Mouse (Mus musculus): ENCODE data around the gene 2410137M14Rik. TPM values are rescaled to one million over a fixed set of nuclear protein-coding genes. Genes with fewer than 3 reads are reported as not detected.

The 2410137M14Rik gene
- polyA plus RNA-seq, 1 experiment = 4.7 TPM

- H3K9me3 ChIP-seq (replicated peaks; ENCODE audit: control insufficient read depth, insufficient read depth, low read length, poor library complexity, severe bottlenecking) = no peaks in the 10 kb centered on the region
- TF ChIP-seq CTCF (IDR thresholded peaks at IDR 0.05; ENCODE audit: low read depth, low read length) (no peak), EP300 (IDR thresholded peaks at IDR 0.05; ENCODE audit: insufficient read depth, low read depth, low read length) (no peak), POLR2A (IDR thresholded peaks at IDR 0.05; ENCODE audit: insufficient read depth, low read length) (no peak)
Measured at GRCm38 (mm10) chr17:36958884-36959283, 22.2 kb downstream of the 2410137M14Rik start.

DNA sequence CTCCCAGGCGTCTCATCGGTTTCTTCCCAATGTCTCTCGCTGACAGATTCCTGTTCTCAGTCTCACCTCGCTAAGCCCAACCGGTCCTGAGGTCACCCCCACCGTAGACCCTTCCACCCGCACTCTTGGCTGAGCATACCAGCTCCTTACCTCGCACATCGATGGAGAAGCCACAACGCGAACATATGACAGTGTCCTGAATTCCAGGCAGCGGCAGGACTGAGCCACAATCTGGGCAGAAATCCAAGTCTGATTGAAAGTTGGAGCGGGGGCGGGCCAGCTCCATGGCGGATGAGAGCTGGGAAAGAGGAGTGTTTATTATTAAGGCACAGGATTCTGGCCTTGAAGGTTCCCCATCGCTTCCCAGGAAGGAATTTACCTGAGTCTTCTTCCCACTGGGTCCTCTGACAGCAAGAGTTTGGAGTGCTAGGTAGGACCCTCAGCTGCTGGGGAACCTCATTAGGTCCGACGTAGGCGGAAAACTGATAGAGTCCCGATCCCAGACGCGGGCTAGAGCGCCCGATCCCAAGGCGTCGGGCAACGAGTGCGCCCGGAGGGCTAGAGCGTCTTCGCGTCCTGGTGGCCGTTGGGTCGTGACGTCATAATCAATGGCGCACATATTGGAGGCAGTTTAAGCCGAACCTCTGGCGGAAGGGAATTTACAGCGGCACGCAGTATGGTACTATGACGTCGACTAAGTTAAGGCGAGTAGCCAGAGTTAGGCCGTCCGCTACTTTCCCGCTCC lies 22.9 kb downstream of the 2410137M14Rik start, which contains the start of the genes Znrd1 and Znrd1as:
TSS of gene Znrd1 (minus strand) at position 561 of the 745 bp plus-strand sequence.
TSS of gene Znrd1as (plus strand) at position 594 of the 745 bp plus-strand sequence.
- no peaks in the 10 kb centered on the region for H3K4me1 ChIP-seq (ENCODE audit: control insufficient read depth, insufficient read depth, low read length)
- H3K4me3 ChIP-seq (ENCODE audit: low read depth, low read length) = peak within 1 kb of the TSS; percentile 99
- peaks cover 8% of the 10 kb centered on the region; the same call in 1 of the 2 replicates for H3K36me3 ChIP-seq (ENCODE audit: control insufficient read depth, insufficient read depth, low read length, poor library complexity, severe bottlenecking)
- H3K27ac ChIP-seq (ENCODE audit: insufficient read depth, low read length) = peak within 1 kb of the TSS; percentile 62
- peak within 1 kb of the TSS; percentile 67 for H3K9ac ChIP-seq (ENCODE audit: low read depth, poor library complexity, severe bottlenecking)
- TF ChIP-seq CTCF (IDR thresholded peaks at IDR 0.05; ENCODE audit: low read depth, low read length) = no peak
- TF ChIP-seq POLR2A (IDR thresholded peaks at IDR 0.05; ENCODE audit: insufficient read depth, low read length) = peak; percentile 15
- peak; percentile 91 for TF ChIP-seq EP300 (IDR thresholded peaks at IDR 0.05; ENCODE audit: insufficient read depth, low read depth, low read length)
- no peaks in the 10 kb centered on the region for H3K27me3 ChIP-seq (ENCODE audit: control insufficient read depth, insufficient read depth, low read length, poor library complexity, severe bottlenecking)
- no peaks in the 10 kb centered on the region for H3K9me3 ChIP-seq (replicated peaks; ENCODE audit: control insufficient read depth, insufficient read depth, low read length, poor library complexity, severe bottlenecking)

More at GRCm38 (mm10) chr17:36958884-36959283, 22.2 kb downstream of the 2410137M14Rik start:
- Histone ChIP-seq H3K4me1 (ENCODE audit: control insufficient read depth, insufficient read depth, low read length) (no peaks in the 10 kb centered on the region), H3K9ac (ENCODE audit: low read depth, poor library complexity, severe bottlenecking) (peak overlapping the region; percentile 67), H3K4me3 (ENCODE audit: low read depth, low read length) (peak overlapping the region; percentile 99), H3K27ac (ENCODE audit: insufficient read depth, low read length) (peak overlapping the region; percentile 62; the same call in 1 of the 2 replicates), H3K36me3 (ENCODE audit: control insufficient read depth, insufficient read depth, low read length, poor library complexity, severe bottlenecking) (peaks cover 8% of the 10 kb centered on the region), H3K27me3 (ENCODE audit: control insufficient read depth, insufficient read depth, low read length, poor library complexity, severe bottlenecking) (no peaks in the 10 kb centered on the region)

DNA sequence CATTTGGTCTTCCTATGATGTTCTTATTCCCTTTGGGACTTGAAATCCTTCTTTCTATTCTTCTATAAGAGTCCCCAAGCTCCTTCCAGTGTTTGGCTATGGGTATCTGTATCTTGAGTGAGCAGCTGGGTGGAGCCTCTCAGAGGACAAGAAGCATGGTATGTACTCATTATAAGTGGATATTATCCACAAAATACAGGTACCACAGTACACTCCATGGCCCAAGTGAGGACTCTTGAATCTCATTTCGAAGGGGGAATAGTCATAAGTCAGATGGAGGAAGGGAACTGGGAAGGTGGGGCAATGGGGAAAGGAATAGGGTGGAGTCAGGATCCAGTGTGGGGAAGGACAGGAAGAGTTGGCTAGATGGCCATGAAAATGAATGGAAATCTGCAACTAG lies 28.0 kb downstream of the 2410137M14Rik start:
- no peaks in the 10 kb centered on the region for H3K27me3 ChIP-seq (ENCODE audit: control insufficient read depth, insufficient read depth, low read length, poor library complexity, severe bottlenecking)
- H3K9me3 ChIP-seq (replicated peaks; ENCODE audit: control insufficient read depth, insufficient read depth, low read length, poor library complexity, severe bottlenecking) = no peaks in the 10 kb centered on the region
- H3K36me3 ChIP-seq (ENCODE audit: control insufficient read depth, insufficient read depth, low read length, poor library complexity, severe bottlenecking) = peaks cover 20% of the 10 kb centered on the region
- H3K27ac ChIP-seq (ENCODE audit: insufficient read depth, low read length) = no peak overlapping the region
- TF ChIP-seq CTCF (IDR thresholded peaks at IDR 0.05; ENCODE audit: low read depth, low read length) = no peak
- TF ChIP-seq POLR2A (IDR thresholded peaks at IDR 0.05; ENCODE audit: insufficient read depth, low read length) = no peak
- TF ChIP-seq EP300 (IDR thresholded peaks at IDR 0.05; ENCODE audit: insufficient read depth, low read depth, low read length) = no peak
- no peak overlapping the region for H3K4me3 ChIP-seq (ENCODE audit: low read depth, low read length)
- no peaks in the 10 kb centered on the region for H3K4me1 ChIP-seq (ENCODE audit: control insufficient read depth, insufficient read depth, low read length)
- no peak overlapping the region for H3K9ac ChIP-seq (ENCODE audit: low read depth, poor library complexity, severe bottlenecking)

DNA sequence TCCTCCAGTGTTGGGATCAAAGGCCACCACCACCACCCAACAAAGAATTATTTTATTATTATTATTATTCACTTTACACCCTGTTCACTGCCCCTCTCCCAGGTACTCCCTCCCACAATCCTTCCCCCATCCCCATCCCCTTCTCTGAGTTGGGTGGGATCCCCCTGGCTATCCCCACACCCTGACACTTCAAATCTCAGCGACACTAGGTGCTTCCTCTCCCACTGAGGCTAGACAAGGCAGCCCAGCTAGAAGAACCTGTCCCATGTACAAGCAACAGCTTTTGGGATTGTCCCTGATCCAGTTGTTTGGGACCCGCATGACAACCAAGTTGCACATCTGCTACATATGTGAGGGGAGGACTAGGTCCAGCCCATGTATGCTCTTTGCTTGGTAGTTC lies 28.4 kb downstream of the 2410137M14Rik start:
- Histone ChIP-seq H3K9me3 (replicated peaks; ENCODE audit: control insufficient read depth, insufficient read depth, low read length, poor library complexity, severe bottlenecking) (no peaks in the 10 kb centered on the region), H3K27ac (ENCODE audit: insufficient read depth, low read length) (no peak overlapping the region), H3K36me3 (ENCODE audit: control insufficient read depth, insufficient read depth, low read length, poor library complexity, severe bottlenecking) (peaks cover 20% of the 10 kb centered on the region), H3K9ac (ENCODE audit: low read depth, poor library complexity, severe bottlenecking) (0 out of 2 replicates have a peak overlapping the region, but pooled peaks have one; percentile 21), H3K4me3 (ENCODE audit: low read depth, low read length) (no peak overlapping the region), H3K27me3 (ENCODE audit: control insufficient read depth, insufficient read depth, low read length, poor library complexity, severe bottlenecking) (no peaks in the 10 kb centered on the region), H3K4me1 (ENCODE audit: control insufficient read depth, insufficient read depth, low read length) (no peaks in the 10 kb centered on the region)
- TF ChIP-seq CTCF (IDR thresholded peaks at IDR 0.05; ENCODE audit: low read depth, low read length) (no peak), POLR2A (IDR thresholded peaks at IDR 0.05; ENCODE audit: insufficient read depth, low read length) (no peak), EP300 (IDR thresholded peaks at IDR 0.05; ENCODE audit: insufficient read depth, low read depth, low read length) (no peak)

DNA sequence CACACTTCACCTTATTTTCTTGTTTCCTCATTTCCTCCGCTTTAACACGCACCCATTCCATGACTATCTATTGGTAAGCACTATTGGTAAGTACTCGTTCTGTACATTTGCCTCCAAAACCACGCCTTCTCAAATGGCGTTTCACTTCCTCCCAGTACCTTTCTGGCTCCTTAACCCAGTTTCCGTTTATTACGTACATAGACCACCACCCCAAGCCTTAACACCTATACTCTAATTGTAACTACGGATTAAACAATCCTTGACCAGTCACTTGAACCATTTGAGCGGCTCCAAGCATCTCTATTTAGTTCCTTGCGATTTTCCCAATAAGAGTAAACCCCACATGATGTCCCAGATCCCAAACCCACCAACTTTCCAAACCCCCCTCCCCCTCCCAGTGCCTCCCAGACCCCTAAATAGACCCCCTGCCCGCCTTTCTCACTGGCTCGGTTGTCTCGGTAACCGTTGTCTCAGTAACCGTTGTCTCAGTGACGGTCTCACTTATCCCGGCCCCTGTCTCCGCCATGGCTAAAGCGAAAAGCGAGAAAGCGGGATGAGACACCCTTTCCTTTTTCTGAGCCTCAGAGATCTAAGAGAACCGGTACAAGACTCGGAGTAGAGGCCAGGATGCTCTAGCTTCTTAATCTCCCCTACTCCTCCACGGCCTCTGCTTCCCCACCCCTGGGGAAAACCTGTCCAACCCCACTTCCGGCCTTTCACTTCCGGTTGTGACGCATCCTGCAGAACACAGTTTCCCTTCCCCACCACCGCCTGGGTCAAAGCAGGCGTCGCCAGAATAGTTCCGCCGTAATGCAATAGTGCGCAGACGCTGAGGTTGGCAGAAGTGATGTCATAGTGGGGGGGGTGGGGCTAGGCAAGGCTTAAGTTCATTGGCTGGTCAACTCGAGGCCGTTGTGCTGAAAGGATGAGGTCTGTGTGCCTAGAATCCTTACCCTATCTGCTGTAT lies 29.8 kb downstream of the 2410137M14Rik start, which contains the start of gene Ppp1r11:
TSS of gene Ppp1r11 (minus strand) at position 761 of the 967 bp plus-strand sequence.
- TF ChIP-seq CTCF (IDR thresholded peaks at IDR 0.05; ENCODE audit: low read depth, low read length) (no peak), POLR2A (IDR thresholded peaks at IDR 0.05; ENCODE audit: insufficient read depth, low read length) (peak; percentile 14), EP300 (IDR thresholded peaks at IDR 0.05; ENCODE audit: insufficient read depth, low read depth, low read length) (peak; percentile 76; the same call in 1 of the 2 replicates)
- H3K36me3 ChIP-seq (ENCODE audit: control insufficient read depth, insufficient read depth, low read length, poor library complexity, severe bottlenecking) = peaks cover 18% of the 10 kb centered on the region
- H3K4me1 ChIP-seq (ENCODE audit: control insufficient read depth, insufficient read depth, low read length) = no peaks in the 10 kb centered on the region
- peak within 1 kb of the TSS; percentile 85 for H3K9ac ChIP-seq (ENCODE audit: low read depth, poor library complexity, severe bottlenecking)
- peak within 1 kb of the TSS; percentile 95 for H3K4me3 ChIP-seq (ENCODE audit: low read depth, low read length)
- H3K9me3 ChIP-seq (replicated peaks; ENCODE audit: control insufficient read depth, insufficient read depth, low read length, poor library complexity, severe bottlenecking) = no peaks in the 10 kb centered on the region
- H3K27ac ChIP-seq (ENCODE audit: insufficient read depth, low read length) = 0 out of 2 replicates have a peak within 1 kb of the TSS, but pooled peaks have one; percentile 36
- no peaks in the 10 kb centered on the region for H3K27me3 ChIP-seq (ENCODE audit: control insufficient read depth, insufficient read depth, low read length, poor library complexity, severe bottlenecking)

Measured in ES-Bruce4 (cell line).